Mouse (Mus musculus): Measurements from ENCODE around the gene Dcdc2b. TPM values are rescaled to one million over a fixed set of nuclear protein-coding genes. Genes with fewer than 3 reads are reported as not detected.
A peak's percentile ranks its signal among the peaks of the same experiment; 100 is the strongest.

Dcdc2b gene
- 1.0 and 1.4 TPM in 2 replicates for polyA plus RNA-seq (2016; fragmentation: Nextera tagmentation; extraction: Ambion mirVana)

DNA sequence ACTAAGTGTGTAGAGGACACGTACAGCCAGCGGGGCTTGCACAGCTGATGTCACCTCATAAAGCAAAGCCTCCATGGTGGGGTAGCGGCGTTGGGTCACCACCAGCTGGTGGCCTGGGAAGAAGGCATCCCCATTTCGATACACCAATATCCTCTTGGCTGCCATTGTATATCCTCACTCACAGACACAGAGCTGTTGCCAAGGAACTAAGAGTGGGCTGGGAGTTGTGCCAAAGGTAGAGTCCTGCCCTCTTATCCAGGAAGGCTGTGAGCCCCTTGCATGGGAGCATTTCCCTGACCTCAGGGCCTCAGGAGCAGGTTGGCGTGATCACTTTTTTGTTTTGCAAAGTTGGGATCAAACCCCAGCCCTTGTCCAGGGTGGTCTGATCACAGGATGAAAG is at the start of gene Dcdc2b:
Gene Dcdc2b, minus strand, starts transcription at position 165 of the 400 bp plus-strand sequence.
- no peaks in the 10 kb centered on the region for H3K9me3 ChIP-seq
- H3K4me1 ChIP-seq = peaks cover 18% of the 10 kb centered on the region
- no peak within 1 kb of the TSS for H3K4me3 ChIP-seq
- H3K36me3 ChIP-seq (replicated peaks) = peaks cover 38% of the 10 kb centered on the region
- 88% methylated on average over 6 of the region's 6 CpGs for WGBS
- no peaks in the 10 kb centered on the region for H3K27me3 ChIP-seq (replicated peaks; ENCODE audit: low read depth, poor library complexity, severe bottlenecking)
- no peak within 1 kb of the TSS for H3K27ac ChIP-seq (replicated peaks)
- DNase-seq (ENCODE audit: low spot score) = no peak

DNA sequence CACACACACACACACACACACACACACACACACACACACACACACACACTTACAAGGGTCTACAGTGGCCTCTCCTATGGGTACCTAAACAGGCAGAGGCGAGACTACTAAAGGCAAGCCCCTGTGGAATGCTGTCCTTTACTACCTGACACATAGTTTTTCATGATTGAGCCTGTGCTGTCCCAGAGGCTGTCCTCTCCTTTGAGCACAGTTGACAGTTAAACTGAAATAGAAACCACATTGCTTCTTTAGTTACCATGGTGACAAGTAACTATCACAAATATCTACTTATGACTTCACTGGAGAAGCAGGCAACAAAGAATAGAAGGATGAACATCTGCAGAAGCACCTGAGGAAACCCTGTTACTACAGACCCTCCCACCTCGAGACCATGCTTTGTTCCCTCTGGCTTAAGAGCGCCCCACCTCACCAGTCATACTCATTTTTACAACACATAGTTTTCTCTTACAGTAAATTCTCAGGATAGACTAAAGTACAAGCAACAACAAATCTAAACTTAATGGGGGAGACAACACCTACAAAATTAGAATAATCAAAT is 48.3 kb upstream of the Dcdc2b start:
- 94% methylated on average over 3 of the region's 3 CpGs for WGBS
- Histone ChIP-seq H3K36me3 (replicated peaks) (peaks cover 85% of the 10 kb centered on the region), H3K9me3 (no peaks in the 10 kb centered on the region), H3K27me3 (replicated peaks; ENCODE audit: low read depth, poor library complexity, severe bottlenecking) (no peaks in the 10 kb centered on the region), H3K4me1 (no peaks in the 10 kb centered on the region), H3K4me3 (no peak overlapping the region), H3K27ac (replicated peaks) (no peak overlapping the region)
- DNase-seq (ENCODE audit: low spot score) = no peak

DNA sequence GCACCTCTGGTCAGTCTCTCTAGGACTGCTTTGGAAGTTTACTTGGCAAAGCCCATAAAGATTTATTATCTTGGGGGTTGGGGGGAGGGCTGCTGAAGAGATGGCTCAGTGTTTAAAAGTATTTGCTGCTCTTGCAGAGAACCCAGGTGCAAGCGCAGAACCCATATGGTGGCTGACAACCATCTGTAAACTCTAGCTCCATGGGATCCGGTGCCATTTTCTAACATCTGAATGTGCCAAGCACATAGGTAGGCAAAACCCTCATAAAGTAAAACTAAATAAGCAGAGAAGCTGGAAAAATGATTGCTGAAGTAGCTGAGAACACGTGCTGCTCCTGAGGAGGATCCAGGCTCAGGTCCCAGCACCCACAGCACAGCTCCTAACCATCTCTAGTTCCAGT is 47.5 kb upstream of the Dcdc2b start:
- Histone ChIP-seq H3K4me1 (no peaks in the 10 kb centered on the region), H3K36me3 (replicated peaks) (peaks cover 85% of the 10 kb centered on the region), H3K4me3 (no peak overlapping the region), H3K27ac (replicated peaks) (no peak overlapping the region), H3K27me3 (replicated peaks; ENCODE audit: low read depth, poor library complexity, severe bottlenecking) (no peaks in the 10 kb centered on the region), H3K9me3 (no peaks in the 10 kb centered on the region)
- WGBS = 97% methylated on average over 3 of the region's 3 CpGs
- no peak for DNase-seq (ENCODE audit: low spot score)

DNA sequence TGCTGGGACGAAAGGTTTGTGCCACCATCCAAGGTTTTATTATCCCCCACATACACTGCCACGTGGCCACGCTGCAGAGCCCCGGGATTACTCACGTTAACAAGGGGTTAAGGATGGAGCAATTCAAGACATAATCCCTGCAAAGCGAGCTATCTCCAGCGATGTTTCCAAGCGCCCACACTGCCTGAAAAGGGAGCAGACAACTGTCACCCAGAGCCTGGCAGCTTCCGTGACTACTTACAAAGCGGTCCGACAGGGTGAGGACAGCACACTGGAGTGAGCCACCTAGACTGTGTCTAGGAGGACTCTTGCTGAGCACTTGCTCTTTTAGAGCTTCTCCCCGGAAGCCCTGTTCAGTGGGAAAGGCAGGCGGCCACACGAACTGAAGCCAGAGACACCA is 40.7 kb upstream of the Dcdc2b start:
- Histone ChIP-seq H3K27ac (replicated peaks) (no peak overlapping the region), H3K27me3 (replicated peaks; ENCODE audit: low read depth, poor library complexity, severe bottlenecking) (no peaks in the 10 kb centered on the region), H3K9me3 (no peaks in the 10 kb centered on the region), H3K36me3 (replicated peaks) (peaks cover 100% of the 10 kb centered on the region), H3K4me1 (no peaks in the 10 kb centered on the region), H3K4me3 (no peak overlapping the region)
- DNase-seq (ENCODE audit: low spot score) = no peak
- 93% methylated on average over 14 of the region's 14 CpGs for WGBS

DNA sequence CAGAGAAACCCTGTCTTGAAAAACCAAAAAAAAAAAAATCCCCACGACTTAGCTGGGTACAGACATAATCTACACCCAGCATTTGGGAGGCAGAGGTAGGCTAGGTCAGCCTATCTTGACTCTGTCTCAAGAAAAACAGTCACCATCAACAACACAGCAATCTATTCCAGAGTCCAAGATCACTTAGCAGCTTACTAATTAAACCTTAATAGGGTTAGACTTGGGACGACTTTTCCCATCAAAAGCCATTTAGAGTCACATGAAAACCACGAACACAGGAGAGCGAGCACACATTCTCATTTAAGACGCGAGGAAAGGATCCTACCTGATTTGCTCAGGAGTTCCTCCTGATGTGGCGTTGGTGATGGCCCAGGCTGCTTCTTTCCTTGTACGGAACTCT is 36.3 kb upstream of the Dcdc2b start:
- peaks cover 100% of the 10 kb centered on the region for H3K36me3 ChIP-seq (replicated peaks)
- no peak overlapping the region for H3K4me3 ChIP-seq
- no peaks in the 10 kb centered on the region for H3K27me3 ChIP-seq (replicated peaks; ENCODE audit: low read depth, poor library complexity, severe bottlenecking)
- no peaks in the 10 kb centered on the region for H3K4me1 ChIP-seq
- no peaks in the 10 kb centered on the region for H3K9me3 ChIP-seq
- DNase-seq (ENCODE audit: low spot score) = no peak
- no peak overlapping the region for H3K27ac ChIP-seq (replicated peaks)
- WGBS = 95% methylated on average over 8 of the region's 8 CpGs

DNA sequence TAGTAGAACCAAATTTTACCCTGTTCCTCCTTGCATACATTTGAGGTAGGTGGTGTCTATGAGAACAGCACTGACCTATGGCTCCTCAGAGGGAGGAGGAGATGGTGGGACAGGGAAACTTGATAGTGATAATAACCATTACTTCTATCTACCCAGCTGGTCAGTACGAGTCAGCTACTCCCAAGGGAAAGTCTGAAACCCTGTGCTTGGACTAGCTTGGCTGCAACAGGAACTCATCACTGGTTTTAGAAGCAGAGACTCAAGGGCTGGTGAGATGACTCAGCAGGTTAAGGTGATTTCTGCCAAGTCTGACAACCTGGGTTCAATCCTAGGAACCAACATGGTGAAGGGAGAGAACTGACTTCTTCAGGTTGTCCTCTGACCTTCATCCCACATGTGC is 34.6 kb upstream of the Dcdc2b start:
- Histone ChIP-seq H3K27me3 (replicated peaks; ENCODE audit: low read depth, poor library complexity, severe bottlenecking) (no peaks in the 10 kb centered on the region), H3K9me3 (no peaks in the 10 kb centered on the region), H3K36me3 (replicated peaks) (peaks cover 97% of the 10 kb centered on the region), H3K4me3 (no peak overlapping the region), H3K27ac (replicated peaks) (no peak overlapping the region), H3K4me1 (no peaks in the 10 kb centered on the region)
- no peak for DNase-seq (ENCODE audit: low spot score)
- WGBS = 82% methylated on average over 1 of the region's 1 CpGs

DNA sequence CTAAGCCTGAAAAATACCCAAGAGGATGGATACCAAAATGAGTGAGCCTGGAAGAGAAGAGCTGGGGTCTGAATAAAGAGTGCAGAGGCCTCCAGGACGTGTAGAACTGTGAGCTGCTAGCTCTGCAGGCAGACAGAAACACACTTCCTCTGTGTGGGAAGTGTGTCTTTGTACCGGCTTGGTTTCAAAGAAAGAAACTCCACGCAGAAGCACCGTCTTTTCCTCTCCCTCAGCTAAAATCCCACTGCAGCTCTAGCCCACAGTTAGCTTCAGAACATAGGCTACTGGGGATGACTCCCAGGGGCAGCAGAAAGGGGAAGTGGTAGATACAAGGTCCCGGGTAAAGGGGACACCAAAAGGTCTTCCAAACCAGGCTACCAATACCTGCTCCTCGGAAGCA is 31.1 kb upstream of the Dcdc2b start:
- no peak overlapping the region for H3K4me3 ChIP-seq
- peaks cover 7% of the 10 kb centered on the region for H3K4me1 ChIP-seq
- no peaks in the 10 kb centered on the region for H3K9me3 ChIP-seq
- H3K36me3 ChIP-seq (replicated peaks) = peaks cover 69% of the 10 kb centered on the region
- H3K27me3 ChIP-seq (replicated peaks; ENCODE audit: low read depth, poor library complexity, severe bottlenecking) = no peaks in the 10 kb centered on the region
- no peak for DNase-seq (ENCODE audit: low spot score)
- no peak overlapping the region for H3K27ac ChIP-seq (replicated peaks)
- 87% methylated on average over 6 of the region's 6 CpGs for WGBS

DNA sequence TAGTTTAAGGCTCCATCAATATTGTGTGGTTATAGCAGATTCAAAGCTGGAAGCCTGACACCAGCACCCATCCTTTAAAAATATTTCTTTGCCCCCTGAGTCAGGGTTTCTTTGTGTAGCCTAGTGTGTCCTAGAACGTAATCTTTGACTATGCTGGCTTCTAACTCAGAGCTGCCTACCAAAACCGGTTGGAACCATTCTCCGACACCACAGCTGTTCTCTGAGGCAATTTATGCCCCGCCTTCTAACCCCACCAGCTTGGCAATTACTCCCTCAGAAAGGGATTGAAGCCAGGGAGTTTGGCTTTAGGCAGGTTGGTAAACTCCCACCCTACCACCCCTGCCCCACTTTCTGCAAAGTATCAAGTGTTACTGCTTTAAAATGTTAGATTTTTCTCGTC is 27.7 kb upstream of the Dcdc2b start:
- Histone ChIP-seq H3K36me3 (replicated peaks) (peaks cover 67% of the 10 kb centered on the region), H3K27ac (replicated peaks) (no peak overlapping the region; the same call in 1 of the 2 replicates), H3K4me3 (peak overlapping the region; percentile 86)

DNA sequence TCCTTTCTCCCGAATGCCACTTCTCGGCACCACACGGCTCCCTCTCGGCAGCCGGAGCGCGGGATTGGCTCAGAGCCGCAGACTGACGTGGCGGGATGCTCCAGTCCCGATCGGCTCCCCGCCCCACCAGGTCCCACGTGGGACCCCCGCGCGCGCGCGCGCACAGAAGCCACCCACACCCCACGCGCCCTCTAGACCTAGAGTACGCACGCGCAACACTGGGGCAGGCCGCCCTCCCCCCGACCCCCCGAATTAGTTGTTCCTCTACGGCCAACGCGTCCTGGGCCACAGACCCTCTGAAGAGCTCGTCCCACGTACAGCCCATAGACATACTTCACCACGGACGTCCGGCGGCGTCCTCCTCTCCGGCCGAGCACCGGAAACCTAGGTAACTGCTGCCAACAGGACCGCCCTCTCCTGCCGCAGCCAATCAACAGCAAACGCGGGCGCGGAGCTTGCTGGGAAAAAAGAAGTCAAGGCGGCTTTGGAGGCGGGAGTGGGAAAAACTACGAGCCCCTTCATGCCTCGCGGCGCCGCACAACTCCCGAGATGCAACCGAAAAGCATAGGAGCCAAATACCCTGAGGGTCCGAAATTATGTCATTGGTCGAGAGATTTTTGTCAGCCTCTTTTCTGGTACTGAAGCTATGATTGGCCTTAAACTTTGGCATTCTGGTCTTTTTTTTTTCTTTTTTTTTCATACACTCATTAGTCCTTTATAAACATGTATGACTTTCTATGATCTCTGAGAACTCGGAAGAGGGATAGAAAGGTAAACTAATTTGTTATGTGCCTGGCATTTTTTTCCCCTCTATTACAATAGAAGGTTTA is 26.8 kb upstream of the Dcdc2b start, which contains the start of gene Txlna:
Gene Txlna, minus strand, starts transcription at position 428 of the 830 bp plus-strand sequence.
- Histone ChIP-seq H3K27ac (replicated peaks) (peak within 1 kb of the TSS; percentile 93), H3K9me3 (no peaks in the 10 kb centered on the region), H3K4me3 (peak within 1 kb of the TSS; percentile 86), H3K27me3 (replicated peaks; ENCODE audit: low read depth, poor library complexity, severe bottlenecking) (no peaks in the 10 kb centered on the region), H3K4me1 (peaks cover 27% of the 10 kb centered on the region), H3K36me3 (replicated peaks) (peaks cover 67% of the 10 kb centered on the region)
- under 1% methylated on average over 60 of the region's 60 CpGs for WGBS
- peak; percentile 99 for DNase-seq (ENCODE audit: low spot score)

More for the DNA sequence above, 27.7 kb upstream of the Dcdc2b start:
- DNase-seq (ENCODE audit: low spot score) = no peak
- 59% methylated on average over 5 of the region's 5 CpGs for WGBS
- H3K9me3 ChIP-seq = no peaks in the 10 kb centered on the region
- no peaks in the 10 kb centered on the region for H3K27me3 ChIP-seq (replicated peaks; ENCODE audit: low read depth, poor library complexity, severe bottlenecking)
- peaks cover 27% of the 10 kb centered on the region for H3K4me1 ChIP-seq

DNA sequence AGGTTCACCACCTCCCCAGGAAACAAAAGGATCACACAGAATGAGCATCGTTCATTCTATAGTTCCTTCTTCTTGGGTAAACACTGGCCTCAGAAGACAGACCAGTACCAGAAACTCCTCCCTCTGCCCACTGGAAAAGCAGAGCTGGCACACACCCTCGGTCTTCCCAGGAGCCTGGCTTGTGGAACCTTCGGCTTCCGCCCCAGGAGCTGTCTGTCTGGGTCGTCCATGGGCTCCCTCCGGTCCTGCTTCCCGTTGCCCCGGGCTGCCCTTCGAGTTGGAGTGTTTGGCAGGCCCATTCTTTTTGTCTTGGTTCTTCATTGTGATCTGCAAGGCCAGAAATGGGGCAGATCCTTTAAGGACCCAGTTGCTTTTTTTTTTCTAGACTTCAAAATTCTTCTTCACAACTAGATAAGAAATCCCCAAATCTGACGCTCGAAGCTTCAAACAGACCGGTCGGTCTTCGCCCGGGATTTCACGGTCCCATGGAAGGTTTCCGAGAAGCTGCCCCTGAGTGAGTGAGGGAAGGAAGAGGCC is 26.1 kb upstream of the Dcdc2b start:
- DNase-seq (ENCODE audit: low spot score) = no peak
- Histone ChIP-seq H3K27me3 (replicated peaks; ENCODE audit: low read depth, poor library complexity, severe bottlenecking) (no peaks in the 10 kb centered on the region), H3K27ac (replicated peaks) (peak overlapping the region; percentile 93), H3K36me3 (replicated peaks) (peaks cover 67% of the 10 kb centered on the region), H3K9me3 (no peaks in the 10 kb centered on the region), H3K4me1 (peaks cover 27% of the 10 kb centered on the region), H3K4me3 (peak overlapping the region; percentile 86)
- WGBS = 8% methylated on average over 17 of the region's 17 CpGs

DNA sequence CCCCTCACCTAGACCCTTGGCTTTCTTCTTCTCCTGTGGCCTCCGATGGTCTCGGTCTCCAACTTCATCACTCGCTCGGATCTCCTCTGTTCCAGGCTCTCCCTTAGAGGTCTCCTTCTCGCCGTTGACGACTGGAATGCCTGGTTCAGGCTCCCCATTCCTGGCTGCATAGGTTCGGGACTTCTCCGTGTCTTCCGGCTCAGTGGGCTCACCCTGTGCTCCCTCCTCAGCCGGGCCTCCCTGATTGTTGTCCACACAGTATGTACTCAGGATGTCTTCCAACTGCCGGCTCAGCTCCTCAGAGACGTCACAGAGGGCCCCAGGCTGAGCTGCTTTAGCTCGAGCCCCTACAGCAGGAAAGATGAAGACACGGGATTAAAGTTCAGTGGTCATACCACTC is 25.2 kb upstream of the Dcdc2b start:
- no peak for DNase-seq (ENCODE audit: low spot score)
- Histone ChIP-seq H3K27me3 (replicated peaks; ENCODE audit: low read depth, poor library complexity, severe bottlenecking) (no peaks in the 10 kb centered on the region), H3K27ac (replicated peaks) (0 out of 2 replicates have a peak overlapping the region, but pooled peaks have one; percentile 93), H3K9me3 (no peaks in the 10 kb centered on the region), H3K4me3 (peak overlapping the region; percentile 86), H3K4me1 (peaks cover 27% of the 10 kb centered on the region), H3K36me3 (replicated peaks) (peaks cover 67% of the 10 kb centered on the region)
- WGBS = 90% methylated on average over 15 of the region's 15 CpGs

DNA sequence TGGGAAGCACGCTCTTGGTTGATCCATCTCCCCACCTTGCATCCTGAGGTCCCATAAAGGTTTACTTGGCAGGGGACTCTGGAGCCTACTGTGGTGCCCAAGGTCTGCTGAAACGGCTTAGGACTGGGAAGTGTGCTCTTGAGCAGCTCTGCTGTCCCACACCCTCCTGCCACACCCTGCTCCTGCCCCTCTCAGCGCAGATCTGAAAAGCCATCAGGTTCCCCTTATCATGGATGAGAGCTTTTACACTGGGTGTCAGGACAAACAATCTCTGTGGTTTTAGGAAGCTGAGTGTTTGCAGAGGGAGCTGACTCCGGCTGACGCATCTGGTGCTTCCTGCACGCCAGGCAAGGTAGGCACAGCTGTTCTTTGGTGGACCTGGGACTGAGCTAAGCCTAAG is 19.8 kb upstream of the Dcdc2b start:
- no peak overlapping the region for H3K27ac ChIP-seq (replicated peaks)
- peaks cover 99% of the 10 kb centered on the region for H3K36me3 ChIP-seq (replicated peaks)
- no peak overlapping the region for H3K4me3 ChIP-seq
- no peak for DNase-seq (ENCODE audit: low spot score)
- peaks cover 7% of the 10 kb centered on the region for H3K4me1 ChIP-seq
- no peaks in the 10 kb centered on the region for H3K9me3 ChIP-seq
- 94% methylated on average over 6 of the region's 6 CpGs for WGBS
- H3K27me3 ChIP-seq (replicated peaks; ENCODE audit: low read depth, poor library complexity, severe bottlenecking) = no peaks in the 10 kb centered on the region

DNA sequence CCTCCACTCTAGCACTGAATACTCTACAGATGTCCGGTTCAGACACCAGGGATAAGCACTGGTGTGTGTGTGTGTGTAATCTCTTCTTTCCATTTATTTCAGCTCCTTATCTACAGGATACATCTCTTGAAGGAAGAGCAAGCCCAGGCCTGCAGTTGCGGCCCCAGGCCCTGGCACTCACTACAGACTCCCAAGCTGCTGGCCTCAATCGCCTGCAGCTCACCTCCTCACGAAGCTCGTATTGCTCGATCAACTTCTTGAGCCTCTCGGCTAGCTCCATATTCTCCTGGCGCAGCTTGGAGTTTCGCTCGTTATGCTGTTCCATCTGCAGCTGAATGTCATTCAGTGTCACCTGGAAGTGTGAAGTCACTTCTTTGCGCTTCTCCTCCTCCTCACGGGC is 17.8 kb upstream of the Dcdc2b start:
- H3K9me3 ChIP-seq = no peaks in the 10 kb centered on the region
- H3K4me1 ChIP-seq = no peaks in the 10 kb centered on the region
- H3K4me3 ChIP-seq = no peak overlapping the region
- H3K36me3 ChIP-seq (replicated peaks) = peaks cover 100% of the 10 kb centered on the region
- H3K27ac ChIP-seq (replicated peaks) = no peak overlapping the region
- WGBS = 94% methylated on average over 12 of the region's 12 CpGs
- no peak for DNase-seq (ENCODE audit: low spot score)
- H3K27me3 ChIP-seq (replicated peaks; ENCODE audit: low read depth, poor library complexity, severe bottlenecking) = no peaks in the 10 kb centered on the region

Measured in embryonic facial prominence, embryonic 10.5 days (tissue).